Mouse (Mus musculus): Measurements from ENCODE around the gene Ggct. TPM values are rescaled to one million over a fixed set of nuclear protein-coding genes. Genes with fewer than 3 reads are reported as not detected.

The Ggct gene
- polyA plus RNA-seq, 1 experiment from 2014 or later: 4.0 TPM

GRCm38 (mm10) chr6:54952542-54952941 lies 40.2 kb downstream of the Ggct start:
- Histone ChIP-seq H3K4me3 (replicated peaks) (no peak overlapping the region), H3K36me3 (replicated peaks) (no peaks in the 10 kb centered on the region), H3K27me3 (no peaks in the 10 kb centered on the region), H3K27ac (replicated peaks) (no peak overlapping the region), H3K9ac (no peak overlapping the region), H3K9me3 (replicated peaks) (no peaks in the 10 kb centered on the region), H3K4me2 (no peak overlapping the region), H3K4me1 (replicated peaks) (0 out of 2 replicates have a peak, but pooled peaks cover 3% of the 10 kb centered on the region)
- no peak for ATAC-seq (ENCODE audit: insufficient read depth)
- WGBS (ENCODE audit: insufficient replicate concordance): 69% methylated on average over 3 of the region's 3 CpGs

- H3K36me3 ChIP-seq (replicated peaks): no peaks in the 10 kb centered on the region
- H3K4me3 ChIP-seq (replicated peaks): no peak overlapping the region
- H3K27me3 ChIP-seq: peaks cover 11% of the 10 kb centered on the region; the same call in 1 of the 2 replicates
- H3K4me2 ChIP-seq: no peak overlapping the region
- 30% methylated on average over 5 of the region's 5 CpGs for WGBS (ENCODE audit: insufficient replicate concordance)
- 0 out of 2 replicates have a peak, but pooled peaks cover 3% of the 10 kb centered on the region for H3K4me1 ChIP-seq (replicated peaks)
- no peak overlapping the region for H3K9ac ChIP-seq
- no peaks in the 10 kb centered on the region for H3K9me3 ChIP-seq (replicated peaks)
- ATAC-seq (ENCODE audit: insufficient read depth): no peak
- H3K27ac ChIP-seq (replicated peaks): no peak overlapping the region
These were observed 44.1 kb downstream of the Ggct start for GRCm38 (mm10) chr6:54948682-54949081.

- no peak overlapping the region for H3K9ac ChIP-seq
These were observed 46.4 kb downstream of the Ggct start for GRCm38 (mm10) chr6:54946241-54946953.

GRCm38 (mm10) chr6:54944551-54944950 lies 48.2 kb downstream of the Ggct start:
- WGBS (ENCODE audit: insufficient replicate concordance): 75% methylated on average over 16 of the region's 16 CpGs
- H3K27me3 ChIP-seq: peaks cover 21% of the 10 kb centered on the region; the same call in 1 of the 2 replicates
- no peak overlapping the region for H3K4me3 ChIP-seq (replicated peaks)
- peaks cover 11% of the 10 kb centered on the region for H3K4me1 ChIP-seq (replicated peaks)
- H3K36me3 ChIP-seq (replicated peaks): no peaks in the 10 kb centered on the region
- no peak overlapping the region for H3K9ac ChIP-seq
- no peak overlapping the region for H3K4me2 ChIP-seq
- no peak for ATAC-seq (ENCODE audit: insufficient read depth)
- no peaks in the 10 kb centered on the region for H3K9me3 ChIP-seq (replicated peaks)
- H3K27ac ChIP-seq (replicated peaks): no peak overlapping the region

More at GRCm38 (mm10) chr6:54946241-54946953, 46.4 kb downstream of the Ggct start:
- Histone ChIP-seq H3K27me3 (peaks cover 21% of the 10 kb centered on the region; the same call in 1 of the 2 replicates), H3K27ac (replicated peaks) (no peak overlapping the region), H3K4me2 (no peak overlapping the region), H3K36me3 (replicated peaks) (no peaks in the 10 kb centered on the region), H3K4me1 (replicated peaks) (0 out of 2 replicates have a peak, but pooled peaks cover 3% of the 10 kb centered on the region), H3K9me3 (replicated peaks) (no peaks in the 10 kb centered on the region), H3K4me3 (replicated peaks) (no peak overlapping the region)
- ATAC-seq (ENCODE audit: insufficient read depth): no peak
- WGBS (ENCODE audit: insufficient replicate concordance): 54% methylated on average over 4 of the region's 4 CpGs

GRCm38 (mm10) chr6:54943753-54944152 lies 49.0 kb downstream of the Ggct start:
- no peak overlapping the region for H3K4me2 ChIP-seq
- WGBS (ENCODE audit: insufficient replicate concordance): 51% methylated on average over 24 of the region's 24 CpGs
- no peak overlapping the region for H3K27ac ChIP-seq (replicated peaks)
- peaks cover 21% of the 10 kb centered on the region; the same call in 1 of the 2 replicates for H3K27me3 ChIP-seq
- no peaks in the 10 kb centered on the region for H3K9me3 ChIP-seq (replicated peaks)
- H3K4me1 ChIP-seq (replicated peaks): peaks cover 11% of the 10 kb centered on the region
- H3K4me3 ChIP-seq (replicated peaks): no peak overlapping the region
- no peak for ATAC-seq (ENCODE audit: insufficient read depth)
- H3K36me3 ChIP-seq (replicated peaks): no peaks in the 10 kb centered on the region
- H3K9ac ChIP-seq: no peak overlapping the region

- peaks cover 21% of the 10 kb centered on the region; the same call in 1 of the 2 replicates for H3K27me3 ChIP-seq
- peaks cover 10% of the 10 kb centered on the region for H3K4me1 ChIP-seq (replicated peaks)
- H3K9ac ChIP-seq: no peak overlapping the region
- H3K27ac ChIP-seq (replicated peaks): no peak overlapping the region
- H3K4me3 ChIP-seq (replicated peaks): no peak overlapping the region
- H3K9me3 ChIP-seq (replicated peaks): no peaks in the 10 kb centered on the region
- no peaks in the 10 kb centered on the region for H3K36me3 ChIP-seq (replicated peaks)
- 66% methylated on average over 16 of the region's 16 CpGs for WGBS (ENCODE audit: insufficient replicate concordance)
- H3K4me2 ChIP-seq: no peak overlapping the region
- ATAC-seq (ENCODE audit: insufficient read depth): no peak
These were observed 49.5 kb downstream of the Ggct start for GRCm38 (mm10) chr6:54943292-54943691.

GRCm38 (mm10) chr6:54941149-54941548 lies 51.6 kb downstream of the Ggct start:
- 52% methylated on average over 6 of the region's 6 CpGs for WGBS (ENCODE audit: insufficient replicate concordance)
- H3K4me3 ChIP-seq (replicated peaks): no peak overlapping the region
- no peak for ATAC-seq (ENCODE audit: insufficient read depth)
- H3K27me3 ChIP-seq: peaks cover 21% of the 10 kb centered on the region; the same call in 1 of the 2 replicates
- no peaks in the 10 kb centered on the region for H3K36me3 ChIP-seq (replicated peaks)
- H3K4me2 ChIP-seq: no peak overlapping the region
- H3K4me1 ChIP-seq (replicated peaks): peaks cover 9% of the 10 kb centered on the region
- no peak overlapping the region for H3K9ac ChIP-seq
- no peaks in the 10 kb centered on the region for H3K9me3 ChIP-seq (replicated peaks)
- H3K27ac ChIP-seq (replicated peaks): no peak overlapping the region

- Histone ChIP-seq H3K4me2 (no peak overlapping the region), H3K4me1 (replicated peaks) (peaks cover 9% of the 10 kb centered on the region), H3K4me3 (replicated peaks) (no peak overlapping the region), H3K9me3 (replicated peaks) (no peaks in the 10 kb centered on the region), H3K36me3 (replicated peaks) (no peaks in the 10 kb centered on the region), H3K27ac (replicated peaks) (no peak overlapping the region), H3K27me3 (peaks cover 21% of the 10 kb centered on the region; the same call in 1 of the 2 replicates), H3K9ac (no peak overlapping the region)
- ATAC-seq (ENCODE audit: insufficient read depth): no peak
- WGBS (ENCODE audit: insufficient replicate concordance): 36% methylated on average over 7 of the region's 7 CpGs
These were observed 52.6 kb downstream of the Ggct start for GRCm38 (mm10) chr6:54940126-54940525.

- no peak overlapping the region for H3K4me2 ChIP-seq
- no peak overlapping the region for H3K4me3 ChIP-seq (replicated peaks)
- no peaks in the 10 kb centered on the region for H3K36me3 ChIP-seq (replicated peaks)
- WGBS (ENCODE audit: insufficient replicate concordance): 17% methylated on average over 4 of the region's 4 CpGs
- ATAC-seq (ENCODE audit: insufficient read depth): peak; percentile 25; the same call in 1 of the 2 replicates
- peaks cover 9% of the 10 kb centered on the region for H3K4me1 ChIP-seq (replicated peaks)
- H3K9ac ChIP-seq: no peak overlapping the region
- H3K27me3 ChIP-seq: peaks cover 19% of the 10 kb centered on the region; the same call in 1 of the 2 replicates
- H3K9me3 ChIP-seq (replicated peaks): no peaks in the 10 kb centered on the region
- H3K27ac ChIP-seq (replicated peaks): no peak overlapping the region
These were observed 53.1 kb downstream of the Ggct start for GRCm38 (mm10) chr6:54939631-54940030.

- Histone ChIP-seq H3K27me3 (no peaks in the 10 kb centered on the region), H3K9me3 (replicated peaks) (no peaks in the 10 kb centered on the region), H3K4me2 (no peak overlapping the region), H3K9ac (no peak overlapping the region), H3K4me3 (replicated peaks) (no peak overlapping the region), H3K36me3 (replicated peaks) (no peaks in the 10 kb centered on the region), H3K27ac (replicated peaks) (no peak overlapping the region), H3K4me1 (replicated peaks) (peaks cover 9% of the 10 kb centered on the region)
- 13% methylated on average over 2 of the region's 2 CpGs for WGBS (ENCODE audit: insufficient replicate concordance)
- no peak for ATAC-seq (ENCODE audit: insufficient read depth)
These were observed 56.3 kb downstream of the Ggct start for GRCm38 (mm10) chr6:54936496-54936895.

- peaks cover 2% of the 10 kb centered on the region; the same call in 1 of the 2 replicates for H3K4me1 ChIP-seq (replicated peaks)
- no peak overlapping the region for H3K4me3 ChIP-seq (replicated peaks)
- no peaks in the 10 kb centered on the region for H3K36me3 ChIP-seq (replicated peaks)
- no peak overlapping the region for H3K27ac ChIP-seq (replicated peaks)
- no peaks in the 10 kb centered on the region for H3K27me3 ChIP-seq
- H3K9me3 ChIP-seq (replicated peaks): no peaks in the 10 kb centered on the region
- H3K4me2 ChIP-seq: no peak overlapping the region
- no peak overlapping the region for H3K9ac ChIP-seq
- ATAC-seq (ENCODE audit: insufficient read depth): no peak
- 57% methylated on average over 5 of the region's 5 CpGs for WGBS (ENCODE audit: insufficient replicate concordance)
These were observed 57.8 kb downstream of the Ggct start for GRCm38 (mm10) chr6:54934930-54935329.

Data from liver, embryonic 15.5 days (tissue).